Mouse (Mus musculus) forebrain, embryonic 12.5 days (tissue): ENCODE data around the gene Rab26. TPM values are rescaled to one million over a fixed set of nuclear protein-coding genes. Genes with fewer than 3 reads are reported as not detected.

ENCODE experiments used
- ATAC-seq: fragments of 200-750 bp; cut with Nextera tagmentation; 2 replicates; pipeline ENCODE4 v1.8.0; 2017; ENCODE audit warnings: moderate TSS enrichment; ENCODE audit not compliant: low FRiP score
- H3K27ac ChIP-seq: fragments of 300-500 bp; sonication (generic); 2 replicates; pipeline ENCODE4 v1.5.1; 2016; ENCODE audit warnings: mild to moderate bottlenecking
- H3K27me3 ChIP-seq: fragments of 300-500 bp; sonication (generic); 2 replicates; pipeline ENCODE4 v1.6.1; 2016; ENCODE audit warnings: mild to moderate bottlenecking
- H3K36me3 ChIP-seq: fragments of 300-500 bp; sonication (generic); replicated peaks from 2 replicates; pipeline ENCODE4 v1.6.1; 2016; ENCODE audit warnings: mild to moderate bottlenecking
- H3K4me1 ChIP-seq: fragments of 300-500 bp; sonication (generic); 2 replicates; pipeline ENCODE4 v1.6.1; 2016
- H3K4me2 ChIP-seq: fragments of 300-500 bp; sonication (generic); 2 replicates; pipeline ENCODE4 v1.6.1; 2016; ENCODE audit warnings: mild to moderate bottlenecking, moderate library complexity
- H3K4me3 ChIP-seq: fragments of 300-500 bp; sonication (generic); replicated peaks from 2 replicates; pipeline ENCODE4 v1.5.1; 2016; ENCODE audit warnings: mild to moderate bottlenecking
- H3K9ac ChIP-seq: fragments of 300-500 bp; sonication (generic); 2 replicates; pipeline ENCODE4 v1.6.1; 2016; ENCODE audit warnings: mild to moderate bottlenecking
- H3K9me3 ChIP-seq: fragments of 300-500 bp; sonication (generic); 2 replicates; pipeline ENCODE4 v1.6.1; 2016
- WGBS: fragments of 180-500 bp; shearing (Covaris S2); methylation state at CpG from one replicate; pipeline ENCODE4 v1.1.7; 2016; 5-methylcytosine and 5-hydroxymethylcytosine counted together
- polyA plus RNA-seq: library from polyadenylated mRNA; unstranded; fragments of >200 nt; fragmentation: Nextera tagmentation; extraction: Ambion mirVana; gene quantifications from 2 replicates; pipeline ENCODE4 v1.2.1, GENCODE M21; 2016

Rab26 gene
- polyA plus RNA-seq, 1 experiment from 2014 or later: 1.9 TPM

GRCm38 (mm10) chr17:24527723-24528559 lies 6.1 kb downstream of the Rab26 start, which contains the start of gene Traf7:
TSS of gene Traf7 (minus strand) at chr17:24527938.
- Histone ChIP-seq H3K4me3 (peak within 1 kb of the TSS; percentile 70), H3K36me3 (peaks cover 24% of the 10 kb centered on the region), H3K9ac (peak within 1 kb of the TSS; percentile 86), H3K4me1 (peaks cover 51% of the 10 kb centered on the region), H3K4me2 (peak within 1 kb of the TSS; percentile 88), H3K27ac (peak within 1 kb of the TSS; percentile 89), H3K27me3 (no peaks in the 10 kb centered on the region), H3K9me3 (no peaks in the 10 kb centered on the region)
- WGBS: 0% methylated on average over 40 of the region's 40 CpGs
- ATAC-seq: peak; percentile 98

GRCm38 (mm10) chr17:24527315-24527714 lies 6.7 kb downstream of the Rab26 start:
- Histone ChIP-seq H3K27me3 (no peaks in the 10 kb centered on the region), H3K36me3 (peaks cover 25% of the 10 kb centered on the region), H3K27ac (peak overlapping the region; percentile 67), H3K4me3 (peak overlapping the region; percentile 70), H3K4me2 (peak overlapping the region; percentile 62), H3K4me1 (peaks cover 45% of the 10 kb centered on the region), H3K9me3 (no peaks in the 10 kb centered on the region), H3K9ac (peak overlapping the region; percentile 86)
- under 1% methylated on average over 16 of the region's 19 CpGs for WGBS
- ATAC-seq: no peak

DNA sequence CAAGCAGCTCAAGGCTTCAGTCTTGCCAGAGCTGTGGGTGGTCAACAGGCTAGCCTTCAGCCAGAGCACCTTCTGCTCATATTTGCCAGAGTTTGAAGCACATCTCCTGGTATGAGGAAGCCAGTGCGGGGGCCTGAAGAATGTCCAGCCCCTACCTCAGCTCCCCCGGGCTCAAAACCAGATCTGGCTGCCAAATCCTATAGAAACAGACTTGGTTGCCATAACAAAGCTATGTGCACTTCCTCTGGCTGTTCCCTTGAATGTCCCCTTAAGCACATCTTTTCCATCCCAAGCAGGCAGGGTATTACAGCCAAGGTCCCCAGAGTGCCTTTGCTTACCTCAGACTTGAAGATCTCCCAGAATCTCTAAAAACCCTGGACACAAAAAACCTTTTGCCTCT lies 9.3 kb downstream of the Rab26 start:
- Histone ChIP-seq H3K9me3 (no peaks in the 10 kb centered on the region), H3K9ac (no peak overlapping the region), H3K4me2 (no peak overlapping the region), H3K27ac (no peak overlapping the region), H3K27me3 (no peaks in the 10 kb centered on the region), H3K36me3 (peaks cover 14% of the 10 kb centered on the region), H3K4me3 (no peak overlapping the region), H3K4me1 (peaks cover 23% of the 10 kb centered on the region)
- 86% methylated on average over 2 of the region's 2 CpGs for WGBS
- ATAC-seq: no peak

DNA sequence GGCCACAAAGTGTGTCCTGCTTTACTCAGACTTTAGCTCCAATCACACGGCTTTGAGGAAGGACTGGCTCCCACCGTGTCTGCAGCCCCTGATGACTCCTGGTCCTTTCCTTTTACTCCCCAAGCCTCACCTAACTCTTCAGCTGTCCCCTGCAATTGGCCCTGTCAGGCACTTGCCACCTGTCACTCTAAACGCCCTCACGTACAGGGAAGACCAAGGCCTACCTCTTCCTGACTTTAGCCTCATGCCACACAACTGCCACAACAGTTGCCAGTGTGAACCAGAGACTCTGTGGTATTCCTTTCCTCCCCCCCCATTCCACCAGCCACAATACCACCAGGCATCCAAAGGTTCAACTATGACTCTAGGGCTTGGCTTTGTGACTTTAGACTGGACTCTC lies 13.6 kb downstream of the Rab26 start:
- no peak for ATAC-seq
- H3K9ac ChIP-seq: no peak overlapping the region
- no peak overlapping the region for H3K4me2 ChIP-seq
- H3K27ac ChIP-seq: no peak overlapping the region
- H3K4me3 ChIP-seq: no peak overlapping the region
- H3K9me3 ChIP-seq: no peaks in the 10 kb centered on the region
- 88% methylated on average over 4 of the region's 4 CpGs for WGBS
- H3K27me3 ChIP-seq: no peaks in the 10 kb centered on the region
- H3K36me3 ChIP-seq: peaks cover 51% of the 10 kb centered on the region
- H3K4me1 ChIP-seq: no peaks in the 10 kb centered on the region

DNA sequence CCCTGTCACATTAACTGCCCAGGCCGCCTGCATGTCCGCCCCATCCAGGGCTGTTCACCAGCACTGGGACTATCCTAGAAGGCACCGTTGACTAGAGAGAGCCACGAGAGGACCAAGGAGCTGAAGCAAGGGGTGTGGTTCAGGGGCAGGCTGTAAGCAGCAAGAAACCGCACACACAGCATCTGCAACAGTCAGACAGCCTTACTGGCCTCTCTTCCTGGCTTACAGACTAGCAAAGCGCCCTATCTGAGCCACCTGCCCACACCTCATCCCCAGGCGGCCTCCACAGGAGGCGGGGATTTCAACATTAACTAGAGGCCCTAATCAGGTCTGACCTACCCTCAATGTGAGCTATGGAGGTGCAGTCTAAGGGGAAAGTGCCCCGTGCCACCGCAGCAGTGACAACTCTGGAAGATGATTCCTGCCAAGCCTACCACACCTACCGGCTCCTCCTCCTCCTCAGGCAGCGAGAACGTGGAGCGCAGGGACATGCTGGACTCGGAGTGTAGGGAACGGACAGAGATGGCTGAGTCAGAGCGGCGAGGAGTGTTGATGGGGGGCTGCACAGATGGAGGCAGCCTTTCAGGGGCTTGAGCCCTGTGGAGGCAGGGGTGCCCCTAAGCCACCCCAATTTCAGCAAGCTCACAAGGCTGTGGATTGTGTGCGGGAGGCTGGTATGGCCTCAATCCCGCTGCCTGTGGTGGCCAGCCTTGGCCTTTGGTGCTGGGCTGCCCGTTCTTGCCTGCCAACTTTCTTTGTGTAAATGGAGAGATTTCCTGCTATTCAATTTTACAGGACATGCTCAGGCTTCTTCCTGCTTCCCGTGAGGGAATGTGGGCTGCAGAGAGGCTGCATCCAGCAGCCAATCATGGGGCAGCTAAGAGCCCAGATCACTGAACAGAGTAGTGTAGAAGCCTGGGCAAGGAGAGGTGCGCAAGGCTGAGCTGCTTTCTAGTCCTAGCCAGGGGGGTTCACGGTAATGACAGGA lies 19.4 kb downstream of the Rab26 start:
- Histone ChIP-seq H3K27ac (no peak overlapping the region), H3K4me1 (no peaks in the 10 kb centered on the region), H3K4me3 (no peak overlapping the region), H3K27me3 (no peaks in the 10 kb centered on the region), H3K36me3 (peaks cover 90% of the 10 kb centered on the region), H3K9me3 (no peaks in the 10 kb centered on the region), H3K4me2 (no peak overlapping the region), H3K9ac (no peak overlapping the region)
- 90% methylated on average over 24 of the region's 24 CpGs for WGBS
- ATAC-seq: no peak

- 52% methylated on average over 5 of the region's 5 CpGs for WGBS
- ATAC-seq: peak; percentile 65
- H3K36me3 ChIP-seq: peaks cover 90% of the 10 kb centered on the region
- H3K4me2 ChIP-seq: no peak overlapping the region
- no peak overlapping the region for H3K27ac ChIP-seq
- H3K4me1 ChIP-seq: no peaks in the 10 kb centered on the region
- H3K27me3 ChIP-seq: no peaks in the 10 kb centered on the region
- H3K9me3 ChIP-seq: no peaks in the 10 kb centered on the region
- H3K9ac ChIP-seq: no peak overlapping the region
- no peak overlapping the region for H3K4me3 ChIP-seq
These were observed 20.4 kb downstream of the Rab26 start for GRCm38 (mm10) chr17:24513609-24514008.

DNA sequence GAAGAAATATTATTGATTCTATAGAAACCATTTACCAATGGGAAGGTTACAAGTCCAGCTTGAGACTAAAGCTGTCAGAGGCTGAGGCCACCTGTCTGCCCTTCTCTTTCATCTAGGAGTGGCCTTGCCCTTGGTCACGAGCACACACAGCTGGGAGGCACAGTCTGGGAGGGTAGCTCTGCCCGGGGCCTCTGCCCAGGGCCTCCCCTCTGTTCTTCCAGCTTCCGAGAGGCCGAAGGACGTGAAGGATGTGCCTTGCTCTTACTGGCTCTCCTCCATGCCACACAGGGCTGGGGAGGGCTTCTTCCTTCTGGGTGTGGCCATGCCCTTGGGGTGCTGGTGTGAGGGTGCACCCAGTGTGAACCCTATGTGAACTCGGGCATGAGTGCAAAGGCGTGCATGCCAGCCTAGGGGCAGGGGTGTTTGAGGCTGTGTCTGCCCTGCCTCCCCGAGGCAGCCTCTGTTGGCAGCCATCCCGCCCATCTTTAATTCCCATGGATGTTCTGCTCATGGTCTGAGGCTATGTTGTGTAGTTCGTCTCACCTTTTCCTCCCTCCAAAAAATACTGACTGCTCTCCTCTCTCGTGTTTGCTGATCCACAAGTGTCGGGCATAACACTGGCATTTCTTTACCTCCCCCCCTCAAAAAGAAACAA lies 26.1 kb downstream of the Rab26 start:
- H3K9me3 ChIP-seq: no peaks in the 10 kb centered on the region
- no peak overlapping the region for H3K27ac ChIP-seq
- H3K4me3 ChIP-seq: 0 out of 2 replicates have a peak overlapping the region, but pooled peaks have one; percentile 1
- no peak overlapping the region for H3K4me2 ChIP-seq
- H3K9ac ChIP-seq: no peak overlapping the region
- H3K4me1 ChIP-seq: peaks cover 4% of the 10 kb centered on the region; the same call in 1 of the 2 replicates
- H3K36me3 ChIP-seq: peaks cover 83% of the 10 kb centered on the region
- H3K27me3 ChIP-seq: 0 out of 2 replicates have a peak, but pooled peaks cover 3% of the 10 kb centered on the region
- no peak for ATAC-seq
- WGBS: 86% methylated on average over 12 of the region's 12 CpGs

- 51% methylated on average over 19 of the region's 19 CpGs for WGBS
- H3K4me2 ChIP-seq: no peak overlapping the region
- no peak overlapping the region for H3K4me3 ChIP-seq
- H3K27me3 ChIP-seq: 0 out of 2 replicates have a peak, but pooled peaks cover 3% of the 10 kb centered on the region
- H3K36me3 ChIP-seq: peaks cover 85% of the 10 kb centered on the region
- no peak overlapping the region; the same call in 1 of the 2 replicates for H3K9ac ChIP-seq
- no peak for ATAC-seq
- peaks cover 4% of the 10 kb centered on the region; the same call in 1 of the 2 replicates for H3K4me1 ChIP-seq
- no peak overlapping the region for H3K27ac ChIP-seq
- no peaks in the 10 kb centered on the region for H3K9me3 ChIP-seq
These were observed 26.8 kb downstream of the Rab26 start for GRCm38 (mm10) chr17:24507129-24507664.

DNA sequence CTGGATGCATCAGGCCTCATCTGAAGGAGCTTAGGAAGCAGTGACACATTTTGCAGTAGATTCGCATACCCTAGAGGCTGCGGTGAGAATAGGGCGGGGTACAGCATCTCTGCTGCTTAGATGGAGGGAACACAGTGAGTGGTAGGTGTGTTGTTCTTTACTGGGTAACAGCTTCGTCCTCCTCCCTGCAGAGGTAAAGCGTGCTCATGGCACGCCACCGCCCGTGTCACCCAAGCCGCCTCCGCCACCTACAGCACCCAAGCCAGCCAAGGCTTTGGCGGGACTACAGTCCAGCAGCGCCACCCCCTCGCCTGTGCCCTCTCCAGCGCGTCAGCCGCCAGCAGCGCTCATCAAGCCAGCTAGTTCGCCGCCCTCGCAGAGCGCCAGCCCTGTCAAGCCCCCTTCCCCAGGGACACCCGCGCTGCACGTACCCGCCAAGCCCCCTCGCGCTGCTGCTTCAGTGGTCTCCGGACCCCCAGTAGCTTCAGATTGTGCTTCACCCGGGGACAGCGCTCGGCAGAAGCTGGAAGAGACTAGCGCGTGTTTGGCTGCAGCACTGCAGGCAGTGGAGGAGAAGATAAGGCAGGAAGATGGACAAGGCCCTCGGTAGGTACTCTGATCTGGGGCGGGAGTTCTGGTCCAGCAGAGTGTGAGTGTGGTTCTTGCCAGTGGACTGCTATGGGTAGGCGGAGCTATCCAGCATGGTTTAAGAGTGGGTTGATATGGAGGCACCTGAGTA lies 27.5 kb downstream of the Rab26 start:
- H3K27ac ChIP-seq: 0 out of 2 replicates have a peak overlapping the region, but pooled peaks have one; percentile 38
- H3K4me2 ChIP-seq: peak overlapping the region; percentile 3; the same call in 1 of the 2 replicates
- 38% methylated on average over 33 of the region's 36 CpGs for WGBS
- H3K36me3 ChIP-seq: peaks cover 84% of the 10 kb centered on the region
- H3K27me3 ChIP-seq: 0 out of 2 replicates have a peak, but pooled peaks cover 3% of the 10 kb centered on the region
- no peak overlapping the region for H3K9ac ChIP-seq
- H3K4me1 ChIP-seq: peaks cover 4% of the 10 kb centered on the region; the same call in 1 of the 2 replicates
- peak; percentile 21; the same call in 1 of the 2 replicates for ATAC-seq
- no peaks in the 10 kb centered on the region for H3K9me3 ChIP-seq
- H3K4me3 ChIP-seq: no peak overlapping the region

DNA sequence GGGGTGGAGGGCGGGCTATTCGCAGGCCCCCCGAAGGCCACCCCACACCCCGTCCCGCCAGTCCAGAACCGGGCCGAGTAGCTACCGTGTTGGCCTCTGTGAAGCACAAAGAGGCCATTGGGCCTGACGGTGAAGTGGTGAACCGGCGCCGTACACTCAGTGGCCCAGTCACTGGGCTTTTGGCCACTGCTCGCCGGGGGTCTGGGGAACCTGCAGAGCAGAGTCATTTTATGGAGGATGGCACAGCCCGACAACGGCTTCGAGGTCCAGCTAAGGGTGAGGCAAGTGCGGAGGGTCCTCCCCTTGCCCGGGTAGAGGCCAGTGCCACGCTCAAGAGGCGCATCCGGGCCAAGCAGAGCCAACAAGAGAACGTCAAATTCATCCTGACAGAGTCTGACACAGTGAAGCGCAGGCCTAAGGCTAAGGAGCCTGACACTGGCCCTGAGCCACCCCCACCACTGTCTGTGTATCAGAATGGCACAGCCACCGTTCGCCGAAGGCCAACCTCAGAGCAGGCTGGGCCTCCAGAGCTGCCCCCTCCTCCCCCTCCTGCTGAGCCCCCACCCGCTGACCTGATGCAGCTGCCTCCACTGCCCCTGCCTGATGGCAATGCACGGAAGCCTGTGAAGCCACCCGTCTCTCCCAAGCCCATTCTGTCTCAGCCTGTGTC lies 28.6 kb downstream of the Rab26 start:
- Histone ChIP-seq H3K27me3 (0 out of 2 replicates have a peak, but pooled peaks cover 3% of the 10 kb centered on the region), H3K4me1 (peaks cover 4% of the 10 kb centered on the region; the same call in 1 of the 2 replicates), H3K9me3 (no peaks in the 10 kb centered on the region), H3K9ac (no peak overlapping the region), H3K4me3 (no peak overlapping the region), H3K36me3 (peaks cover 84% of the 10 kb centered on the region), H3K27ac (no peak overlapping the region), H3K4me2 (no peak overlapping the region)
- WGBS: 94% methylated on average over 28 of the region's 30 CpGs
- no peak for ATAC-seq
